Mouse (Mus musculus) hindbrain, embryonic 15.5 days (tissue): ENCODE data around the gene Hp1bp3. TPM values are rescaled to one million over a fixed set of nuclear protein-coding genes. Genes with fewer than 3 reads are reported as not detected.

Source experiments
- ATAC-seq: fragments of 200-750 bp; cut with Nextera tagmentation; 2 replicates; pipeline ENCODE4 v1.8.0; 2017; ENCODE audit warnings: low read depth, moderate number of reproducible peaks, moderate TSS enrichment; ENCODE audit not compliant: low FRiP score
- H3K27ac ChIP-seq: fragments of 300-500 bp; sonication (generic); replicated peaks from 2 replicates; pipeline ENCODE4 v1.5.1; 2015; ENCODE audit warnings: mild to moderate bottlenecking, inconsistent platforms
- H3K27me3 ChIP-seq: fragments of 300-500 bp; sonication (generic); 2 replicates; pipeline ENCODE4 v1.6.1; 2015; ENCODE audit warnings: control low read depth, inconsistent platforms
- H3K36me3 ChIP-seq: fragments of 300-500 bp; sonication (generic); 2 replicates; pipeline ENCODE4 v1.6.1; 2015; ENCODE audit warnings: control low read depth, inconsistent platforms
- H3K4me1 ChIP-seq: fragments of 300-500 bp; sonication (generic); replicated peaks from 2 replicates; pipeline ENCODE4 v1.6.1; 2015; ENCODE audit warnings: control low read depth, inconsistent platforms
- H3K4me2 ChIP-seq: fragments of 300-500 bp; sonication (generic); 2 replicates; pipeline ENCODE4 v1.6.1; 2015; ENCODE audit warnings: moderate library complexity, mild to moderate bottlenecking, inconsistent platforms
- H3K4me3 ChIP-seq: fragments of 300-500 bp; sonication (generic); 2 replicates; pipeline ENCODE4 v1.5.1; 2015; ENCODE audit warnings: mild to moderate bottlenecking, inconsistent platforms
- H3K9ac ChIP-seq: fragments of 300-500 bp; sonication (generic); 2 replicates; pipeline ENCODE4 v1.6.1; 2015; ENCODE audit warnings: inconsistent platforms
- H3K9me3 ChIP-seq: fragments of 300-500 bp; sonication (generic); 2 replicates; pipeline ENCODE4 v1.6.1; 2016; ENCODE audit warnings: control low read depth, inconsistent platforms
- WGBS: fragments of 180-500 bp; shearing (Covaris S2); methylation state at CpG from one replicate; pipeline ENCODE4 v1.1.7; 2015; 5-methylcytosine and 5-hydroxymethylcytosine counted together
- polyA plus RNA-seq: library from polyadenylated mRNA; unstranded; fragments of >200 nt; fragmentation: Nextera tagmentation; extraction: Ambion mirVana; gene quantifications from 2 replicates; pipeline ENCODE4 v1.2.1, GENCODE M21; 2015

Gene Hp1bp3
- polyA plus RNA-seq, 1 experiment from 2014 or later = 173 TPM

GRCm38 (mm10) chr4:138272011-138272997 lies 56.2 kb downstream of the Hp1bp3 start:
- Histone ChIP-seq H3K9ac (no peak overlapping the region), H3K27ac (peak overlapping the region; percentile 25), H3K9me3 (no peaks in the 10 kb centered on the region), H3K4me1 (peaks cover 10% of the 10 kb centered on the region; the same call in 1 of the 2 replicates), H3K36me3 (no peaks in the 10 kb centered on the region), H3K4me2 (no peak overlapping the region), H3K4me3 (no peak overlapping the region), H3K27me3 (no peaks in the 10 kb centered on the region)
- WGBS = 64% methylated on average over 14 of the region's 14 CpGs
- ATAC-seq = peak; percentile 74; the same call in 1 of the 2 replicates

DNA sequence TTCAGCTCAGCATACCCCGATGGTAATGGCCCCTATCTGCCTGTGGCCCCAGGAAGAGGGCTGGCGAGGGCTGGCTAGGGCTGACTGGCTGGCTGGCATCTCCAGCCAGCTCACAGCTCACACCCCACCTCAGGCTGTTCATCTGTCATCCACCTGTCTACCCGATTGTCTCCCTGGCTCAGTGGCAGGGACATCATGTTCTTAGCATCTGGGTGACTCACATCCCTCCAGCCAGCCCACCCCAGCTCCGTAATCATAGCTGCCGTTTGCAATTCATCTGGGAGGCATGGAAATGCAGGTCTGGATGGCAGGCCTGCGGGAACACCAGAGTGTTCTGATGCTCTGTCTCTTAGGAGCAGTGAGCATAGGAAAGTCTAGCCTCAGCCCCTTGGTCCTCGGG lies 62.2 kb downstream of the Hp1bp3 start:
- no peaks in the 10 kb centered on the region for H3K4me1 ChIP-seq
- H3K9me3 ChIP-seq = no peaks in the 10 kb centered on the region
- H3K36me3 ChIP-seq = no peaks in the 10 kb centered on the region
- no peak overlapping the region for H3K27ac ChIP-seq
- no peaks in the 10 kb centered on the region for H3K27me3 ChIP-seq
- WGBS = 73% methylated on average over 7 of the region's 7 CpGs
- H3K9ac ChIP-seq = no peak overlapping the region
- no peak for ATAC-seq
- no peak overlapping the region for H3K4me3 ChIP-seq
- H3K4me2 ChIP-seq = no peak overlapping the region

- Histone ChIP-seq H3K27ac (no peak overlapping the region), H3K4me1 (no peaks in the 10 kb centered on the region), H3K4me3 (no peak overlapping the region), H3K9ac (no peak overlapping the region), H3K4me2 (no peak overlapping the region), H3K36me3 (no peaks in the 10 kb centered on the region), H3K9me3 (no peaks in the 10 kb centered on the region), H3K27me3 (no peaks in the 10 kb centered on the region)
- WGBS = 24% methylated on average over 4 of the region's 4 CpGs
- ATAC-seq = no peak
Measured at GRCm38 (mm10) chr4:138282834-138283233, 66.7 kb downstream of the Hp1bp3 start.

DNA sequence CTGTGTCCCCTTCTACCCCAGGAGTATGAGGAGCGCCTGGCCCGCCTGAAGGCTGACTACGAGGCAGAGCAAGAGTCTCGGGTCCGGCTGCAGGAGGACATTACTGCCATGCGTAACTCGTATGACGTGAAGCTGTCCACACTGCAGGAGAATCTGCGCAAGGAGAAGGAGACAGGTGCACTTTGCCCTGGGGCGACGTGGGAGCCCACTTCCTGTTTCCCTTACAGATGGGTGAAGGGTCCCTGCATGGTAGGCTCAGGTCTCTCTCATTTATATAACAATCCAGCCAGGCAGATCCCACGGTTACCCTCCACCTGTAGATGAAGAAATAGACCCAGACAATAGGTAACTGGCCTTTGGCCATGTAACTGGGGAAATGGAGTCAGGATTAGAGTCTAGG lies 70.3 kb downstream of the Hp1bp3 start:
- no peak overlapping the region for H3K27ac ChIP-seq
- no peak overlapping the region for H3K9ac ChIP-seq
- H3K9me3 ChIP-seq = no peaks in the 10 kb centered on the region
- H3K36me3 ChIP-seq = no peaks in the 10 kb centered on the region
- H3K4me1 ChIP-seq = no peaks in the 10 kb centered on the region
- WGBS = 91% methylated on average over 12 of the region's 12 CpGs
- no peak overlapping the region for H3K4me2 ChIP-seq
- H3K4me3 ChIP-seq = no peak overlapping the region
- no peak for ATAC-seq
- H3K27me3 ChIP-seq = no peaks in the 10 kb centered on the region

GRCm38 (mm10) chr4:138288691-138289090 lies 72.6 kb downstream of the Hp1bp3 start:
- Histone ChIP-seq H3K27me3 (no peaks in the 10 kb centered on the region), H3K36me3 (no peaks in the 10 kb centered on the region), H3K4me3 (no peak overlapping the region), H3K4me2 (no peak overlapping the region), H3K9ac (no peak overlapping the region), H3K4me1 (peaks cover 7% of the 10 kb centered on the region), H3K9me3 (no peaks in the 10 kb centered on the region), H3K27ac (no peak overlapping the region)
- no peak for ATAC-seq
- WGBS = 92% methylated on average over 7 of the region's 7 CpGs

DNA sequence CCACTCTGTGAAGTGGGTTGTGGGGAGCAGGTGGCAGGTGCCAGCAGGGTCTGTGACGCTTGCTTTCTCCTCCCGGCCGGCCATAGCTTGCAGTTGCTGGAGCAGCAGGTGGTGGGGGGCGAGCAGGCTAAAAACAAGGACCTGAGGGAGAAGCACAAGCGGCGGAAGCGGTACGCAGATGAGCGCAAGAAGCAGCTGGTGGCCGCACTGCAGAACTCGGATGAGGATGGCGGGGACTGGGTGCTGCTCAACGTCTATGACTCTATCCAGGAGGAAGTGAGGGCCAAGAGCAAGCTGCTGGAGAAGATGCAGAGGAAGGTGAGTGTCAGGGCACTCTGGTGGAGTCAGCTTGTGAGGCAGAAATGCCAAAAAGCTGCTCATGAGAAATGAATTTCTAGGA lies 75.9 kb downstream of the Hp1bp3 start:
- WGBS = 82% methylated on average over 13 of the region's 13 CpGs
- Histone ChIP-seq H3K4me2 (no peak overlapping the region), H3K4me1 (peaks cover 12% of the 10 kb centered on the region), H3K27ac (0 out of 2 replicates have a peak overlapping the region, but pooled peaks have one; percentile 20), H3K27me3 (no peaks in the 10 kb centered on the region), H3K36me3 (no peaks in the 10 kb centered on the region), H3K4me3 (no peak overlapping the region), H3K9ac (no peak overlapping the region), H3K9me3 (no peaks in the 10 kb centered on the region)
- no peak for ATAC-seq

GRCm38 (mm10) chr4:138293261-138293948 lies 77.3 kb downstream of the Hp1bp3 start:
- H3K9ac ChIP-seq = no peak overlapping the region
- H3K36me3 ChIP-seq = no peaks in the 10 kb centered on the region
- H3K4me3 ChIP-seq = no peak overlapping the region
- 59% methylated on average over 18 of the region's 18 CpGs for WGBS
- ATAC-seq = peak; percentile 91
- peaks cover 12% of the 10 kb centered on the region for H3K4me1 ChIP-seq
- H3K27ac ChIP-seq = peak overlapping the region; percentile 87
- peak overlapping the region; percentile 36 for H3K4me2 ChIP-seq
- H3K9me3 ChIP-seq = no peaks in the 10 kb centered on the region
- H3K27me3 ChIP-seq = no peaks in the 10 kb centered on the region

DNA sequence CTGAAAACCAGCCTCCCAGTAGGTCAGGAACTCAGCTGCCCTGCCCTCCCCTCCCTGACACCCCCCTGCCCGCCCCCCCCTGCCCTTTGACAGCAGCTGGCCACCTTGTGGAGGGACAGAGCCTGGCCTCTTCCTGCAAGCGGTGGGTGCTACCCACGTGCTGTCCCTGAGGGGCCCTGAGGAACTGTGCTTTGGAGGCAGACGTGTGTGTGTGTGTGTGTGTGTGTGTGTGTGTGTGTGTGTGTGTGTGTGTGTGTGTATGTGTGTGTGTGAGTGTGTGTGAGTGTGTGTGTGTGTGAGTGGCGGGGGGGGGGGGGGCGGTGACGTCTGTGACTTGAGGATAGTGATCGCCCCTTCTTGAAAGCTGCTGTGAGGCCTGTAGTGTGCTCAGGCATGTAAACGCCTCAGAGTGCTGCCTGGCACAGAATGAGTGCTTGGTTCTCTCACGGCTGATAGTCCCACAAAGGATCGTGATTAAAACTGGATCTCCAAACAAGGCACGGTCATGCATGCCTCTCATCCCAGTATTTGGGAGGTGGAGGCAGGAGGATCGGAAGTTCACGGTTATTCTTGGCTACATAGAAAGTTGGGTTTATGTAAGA lies 78.0 kb downstream of the Hp1bp3 start:
- Histone ChIP-seq H3K27me3 (no peaks in the 10 kb centered on the region), H3K27ac (peak overlapping the region; percentile 87), H3K4me3 (no peak overlapping the region), H3K4me1 (peaks cover 12% of the 10 kb centered on the region), H3K9ac (no peak overlapping the region), H3K4me2 (peak overlapping the region; percentile 36), H3K36me3 (no peaks in the 10 kb centered on the region), H3K9me3 (no peaks in the 10 kb centered on the region)
- 53% methylated on average over 11 of the region's 14 CpGs for WGBS
- ATAC-seq = peak; percentile 65

Other genes with a start within 250 kb of the Hp1bp3 start
- gene Eif4g3, start 223.3 kb upstream of the Hp1bp3 start, polyA plus RNA-seq = 49.9 and 51.0 TPM in 2 replicates
- 16.5 and 20.3 TPM in 2 replicates for gene Sh2d5, start 34.1 kb downstream of the Hp1bp3 start, polyA plus RNA-seq
- 3.9 and 4.5 TPM in 2 replicates for gene Kif17, start 34.1 kb downstream of the Hp1bp3 start, polyA plus RNA-seq
- gene Ddost, start 88.4 kb downstream of the Hp1bp3 start, polyA plus RNA-seq = 210 and 220 TPM in 2 replicates
- 105 and 111 TPM in 2 replicates for gene Pink1, start 110.0 kb downstream of the Hp1bp3 start, polyA plus RNA-seq
- gene Cda, start 151.7 kb downstream of the Hp1bp3 start, polyA plus RNA-seq = 4.5 and 6.5 TPM in 2 replicates
- 15.7 and 16.5 TPM in 2 replicates for gene Fam43b, start 180.2 kb downstream of the Hp1bp3 start, polyA plus RNA-seq
- gene Mul1, start 218.4 kb downstream of the Hp1bp3 start, polyA plus RNA-seq = 17.6 and 19.2 TPM in 2 replicates
- 16.9 and 17.0 TPM in 2 replicates for gene Camk2n1, start 238.0 kb downstream of the Hp1bp3 start, polyA plus RNA-seq